Mouse (Mus musculus): ENCODE data around the gene Zbed4.
"Not testable (repeated sequence)": the region's sequence is repeated elsewhere in the genome, so short reads cannot be mapped to it uniquely, and the experiment has no call there.

Zbed4 gene

GRCm38 (mm10) chr15:88736166-88736565 is 15.3 kb upstream of the Zbed4 start:
- DNase-seq (ENCODE audit: low read depth, low spot score) = no peak

- no peak for DNase-seq (ENCODE audit: low read depth, low spot score)
Measured at GRCm38 (mm10) chr15:88738466-88738865, 13.0 kb upstream of the Zbed4 start.

DNA sequence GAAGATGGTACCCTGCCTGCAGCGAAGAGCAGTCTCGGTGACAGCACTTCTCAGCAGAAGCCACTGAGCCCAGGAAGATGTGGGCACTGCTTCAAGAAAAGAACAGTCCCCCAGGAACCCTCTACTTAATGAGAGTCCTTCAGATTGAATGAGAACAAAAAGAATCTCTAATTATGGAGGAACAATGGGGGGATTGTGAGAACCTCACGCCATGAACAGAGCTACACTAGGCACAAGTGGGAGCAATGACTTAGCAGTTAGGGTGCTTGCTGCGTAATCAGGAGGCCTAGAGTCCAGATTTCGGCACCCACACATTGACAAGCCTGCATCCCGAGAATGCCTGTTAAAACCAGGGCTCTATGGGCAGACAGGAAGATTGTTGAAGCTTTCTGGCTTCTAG is 10.1 kb upstream of the Zbed4 start:
- no peak for DNase-seq (ENCODE audit: low read depth, low spot score)

DNA sequence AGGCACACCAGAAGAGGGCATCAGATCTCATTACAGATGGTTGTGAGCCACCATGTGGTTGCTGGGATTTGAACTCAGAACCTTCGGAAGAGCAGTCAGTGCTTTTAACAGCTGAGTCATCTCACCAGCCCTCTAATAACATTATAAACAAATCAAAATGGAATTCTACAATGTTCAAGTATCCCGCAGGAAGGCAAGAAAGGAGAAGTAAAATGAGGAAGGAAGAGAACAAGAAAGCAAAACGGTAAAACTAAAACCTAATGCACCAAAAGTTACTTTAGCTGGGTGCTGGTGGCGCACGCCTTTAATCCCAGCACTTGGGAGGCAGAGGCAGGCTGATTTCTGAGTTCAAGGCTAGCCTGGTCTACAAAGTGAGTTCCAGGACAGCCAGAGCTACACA is 8.1 kb upstream of the Zbed4 start:
- DNase-seq (ENCODE audit: low read depth, low spot score) = not testable (repeated sequence)

GRCm38 (mm10) chr15:88745347-88745746 is 6.1 kb upstream of the Zbed4 start:
- DNase-seq (ENCODE audit: low read depth, low spot score) = no peak

GRCm38 (mm10) chr15:88745926-88746325 is 5.5 kb upstream of the Zbed4 start:
- DNase-seq (ENCODE audit: low read depth, low spot score) = no peak

DNA sequence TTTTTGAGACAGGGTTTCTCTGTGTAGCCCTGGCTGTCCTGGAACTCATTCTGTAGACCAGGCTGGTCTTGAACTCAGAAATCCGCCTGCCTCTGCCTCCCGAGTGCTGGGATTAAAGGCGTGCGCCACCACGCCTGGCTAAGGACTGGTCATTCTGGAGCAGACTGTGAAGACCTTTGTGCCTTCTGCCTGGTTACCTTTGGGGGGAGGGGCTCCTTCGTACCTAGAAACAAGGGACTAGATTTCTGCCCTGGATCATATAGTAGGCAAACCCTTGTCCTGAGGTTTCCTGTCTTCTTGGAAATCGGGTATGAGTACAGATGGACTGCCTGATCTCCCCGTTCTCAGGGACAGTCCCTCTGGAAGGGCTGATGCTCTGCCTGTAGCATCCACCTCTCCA is 1.8 kb upstream of the Zbed4 start:
- DNase-seq (ENCODE audit: low read depth, low spot score) = not testable (repeated sequence)

DNA sequence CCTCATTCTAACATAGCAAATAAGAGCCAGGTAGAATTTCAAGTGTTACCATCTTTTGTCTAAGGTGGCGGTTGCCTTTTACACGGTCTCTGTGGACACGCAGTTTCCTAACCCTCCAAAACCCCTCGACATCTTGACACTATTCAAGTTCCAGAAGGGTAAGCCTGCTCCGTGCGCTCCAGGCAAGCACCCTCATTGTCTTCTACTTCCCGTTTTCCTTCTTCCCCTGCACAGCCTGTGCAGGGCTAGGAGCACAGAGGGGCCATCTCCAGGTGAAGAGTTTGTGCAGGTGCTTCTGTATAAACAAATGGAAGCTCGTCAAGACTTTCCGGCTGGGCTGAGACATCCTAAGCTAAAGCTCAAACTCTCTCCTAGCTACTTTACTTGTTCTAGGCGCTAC is 1.4 kb upstream of the Zbed4 start:
- no peak for DNase-seq (ENCODE audit: low read depth, low spot score)

- peak; percentile 100 for DNase-seq (ENCODE audit: low read depth, low spot score)
Measured at GRCm38 (mm10) chr15:88750677-88751563, 540 bp upstream of the Zbed4 start.

DNA sequence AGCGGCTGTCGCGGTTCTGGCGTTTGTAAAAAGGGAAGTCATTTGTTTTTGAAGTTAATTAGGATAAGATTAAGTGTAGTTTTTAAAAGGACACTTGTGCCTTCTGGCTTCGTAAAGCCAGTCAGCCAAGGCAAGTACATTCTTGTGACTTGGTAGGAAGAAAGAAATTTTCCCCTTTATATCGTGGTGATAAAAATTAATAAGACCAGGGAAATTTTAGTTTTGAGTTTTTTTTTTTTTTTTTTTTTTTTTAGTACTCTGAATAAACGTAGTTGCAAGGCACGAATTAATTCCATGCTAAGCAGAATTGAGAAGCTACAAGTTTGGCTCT is 908 bp downstream of the Zbed4 start:
- DNase-seq (ENCODE audit: low read depth, low spot score) = no peak

DNA sequence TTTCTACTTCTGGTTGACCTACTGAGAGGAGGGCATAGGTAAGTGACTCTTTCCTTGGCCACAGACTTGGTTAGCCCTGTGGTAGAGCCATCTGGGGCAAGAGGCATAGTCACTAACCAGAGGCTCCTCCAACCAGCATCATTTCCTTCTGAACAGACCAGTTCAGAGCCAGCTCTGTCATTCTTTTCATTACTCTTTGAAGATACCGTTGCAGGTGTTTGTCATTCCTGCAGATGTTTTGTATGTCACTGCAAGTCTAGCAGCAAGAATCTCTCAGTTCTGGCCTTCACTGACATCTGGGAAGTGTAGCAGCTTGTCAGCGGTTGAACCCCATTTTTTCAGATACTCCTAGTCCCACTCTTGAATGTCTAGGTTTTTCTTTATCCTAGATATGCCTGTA is 3.4 kb downstream of the Zbed4 start:
- DNase-seq (ENCODE audit: low read depth, low spot score) = no peak

DNA sequence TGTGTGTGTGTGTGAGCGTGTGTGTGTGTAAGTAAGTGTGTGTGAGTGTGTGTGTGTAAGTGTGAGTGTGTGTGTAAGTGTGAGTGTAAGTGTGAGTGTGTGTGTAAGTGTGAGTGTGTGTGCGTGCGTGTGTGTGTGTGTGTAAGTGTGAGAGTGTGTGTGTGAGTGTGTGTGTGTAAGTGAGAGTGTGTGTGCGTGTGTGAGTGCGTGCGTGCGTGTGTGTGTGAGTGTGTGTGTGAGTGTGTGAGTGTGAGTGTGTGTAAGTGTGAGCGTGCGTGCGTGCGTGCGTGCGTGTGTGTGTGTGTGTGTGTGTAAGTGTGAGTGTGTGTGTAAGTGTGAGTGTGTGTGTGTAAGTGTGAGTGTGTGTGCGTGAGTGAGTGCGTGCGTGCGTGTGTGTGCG is 4.3 kb downstream of the Zbed4 start:
- DNase-seq (ENCODE audit: low read depth, low spot score) = no peak

DNA sequence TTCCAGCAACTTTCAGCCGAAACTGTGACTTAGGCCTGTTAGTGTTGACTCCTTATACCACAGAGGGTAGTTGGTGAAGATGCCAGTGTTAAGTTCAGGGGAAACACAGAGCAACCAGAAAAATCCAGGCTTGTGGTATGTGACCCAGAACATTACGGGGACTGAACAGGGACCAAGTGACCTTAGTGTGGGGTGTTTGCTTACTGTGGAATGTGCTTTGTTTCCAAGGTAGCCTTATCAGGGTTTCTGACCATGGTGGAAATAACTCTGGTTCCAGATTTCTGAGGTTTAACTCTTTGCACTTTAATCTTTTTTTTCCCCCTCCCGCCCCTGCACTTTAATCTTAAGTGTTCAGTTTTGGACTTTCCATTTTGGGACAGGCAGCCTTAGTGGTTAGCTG is 6.6 kb downstream of the Zbed4 start:
- no peak for DNase-seq (ENCODE audit: low read depth, low spot score)

- no peak for DNase-seq (ENCODE audit: low read depth, low spot score)
Measured at GRCm38 (mm10) chr15:88761551-88761950, 10.1 kb downstream of the Zbed4 start.

DNA sequence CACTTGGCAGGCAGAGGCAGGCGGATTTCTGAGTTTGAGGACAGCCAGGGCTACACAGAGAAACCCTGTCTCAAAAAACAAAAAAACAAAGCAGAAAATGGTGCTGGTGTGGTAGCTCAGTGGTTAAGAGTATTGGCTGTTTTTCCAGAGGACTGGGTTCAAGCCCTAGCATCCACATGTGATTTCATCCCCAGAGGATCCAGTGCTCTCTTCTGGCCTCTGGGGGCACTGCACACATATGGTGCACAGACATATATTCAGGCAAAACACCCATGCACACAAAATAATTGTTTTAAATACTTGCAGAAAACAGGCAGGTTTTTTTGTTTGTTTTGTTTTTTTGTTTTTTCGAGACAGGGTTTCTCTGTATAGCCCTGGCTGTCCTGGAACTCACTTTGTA is 14.7 kb downstream of the Zbed4 start:
- not testable (repeated sequence) for DNase-seq (ENCODE audit: low read depth, low spot score)

DNA sequence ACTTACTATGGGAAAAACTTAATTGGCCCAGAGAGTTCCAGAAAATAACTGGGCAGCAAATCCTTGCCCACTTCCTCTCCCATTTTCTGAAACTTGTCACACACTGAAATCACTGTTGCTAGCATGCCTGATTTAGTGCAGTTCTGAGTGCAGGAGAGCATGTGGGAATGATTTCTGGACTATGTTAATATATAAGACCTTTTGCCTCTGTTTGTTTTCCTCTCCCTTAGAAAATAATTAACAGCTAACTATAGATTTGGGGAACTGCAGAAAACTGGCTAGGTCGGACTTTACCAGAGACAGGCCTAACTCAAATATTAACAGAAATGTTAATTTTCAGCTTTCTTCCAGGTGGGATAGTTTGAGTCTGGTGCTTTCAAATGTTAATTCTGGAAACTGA is 17.1 kb downstream of the Zbed4 start:
- DNase-seq (ENCODE audit: low read depth, low spot score) = no peak

DNA sequence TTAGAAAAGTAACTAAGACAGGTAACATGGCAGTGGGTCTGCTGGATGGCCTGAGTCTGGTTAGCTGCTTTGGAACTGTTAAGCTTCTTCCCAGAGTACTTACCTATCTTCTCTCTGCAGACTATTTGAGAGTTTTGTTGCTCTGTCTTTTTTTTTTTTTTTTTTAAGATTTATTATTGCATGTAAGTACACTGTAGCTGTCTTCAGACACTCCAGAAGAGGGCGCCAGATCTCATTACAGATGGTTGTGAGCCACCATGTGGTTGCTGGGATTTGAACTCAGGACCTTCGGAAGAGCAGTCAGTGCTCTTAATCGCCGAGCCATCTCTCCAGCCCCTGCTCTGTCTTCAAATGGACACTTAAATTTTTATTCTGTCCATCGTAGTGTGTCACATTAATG is 23.2 kb downstream of the Zbed4 start:
- not testable (repeated sequence) for DNase-seq (ENCODE audit: low read depth, low spot score)

DNA sequence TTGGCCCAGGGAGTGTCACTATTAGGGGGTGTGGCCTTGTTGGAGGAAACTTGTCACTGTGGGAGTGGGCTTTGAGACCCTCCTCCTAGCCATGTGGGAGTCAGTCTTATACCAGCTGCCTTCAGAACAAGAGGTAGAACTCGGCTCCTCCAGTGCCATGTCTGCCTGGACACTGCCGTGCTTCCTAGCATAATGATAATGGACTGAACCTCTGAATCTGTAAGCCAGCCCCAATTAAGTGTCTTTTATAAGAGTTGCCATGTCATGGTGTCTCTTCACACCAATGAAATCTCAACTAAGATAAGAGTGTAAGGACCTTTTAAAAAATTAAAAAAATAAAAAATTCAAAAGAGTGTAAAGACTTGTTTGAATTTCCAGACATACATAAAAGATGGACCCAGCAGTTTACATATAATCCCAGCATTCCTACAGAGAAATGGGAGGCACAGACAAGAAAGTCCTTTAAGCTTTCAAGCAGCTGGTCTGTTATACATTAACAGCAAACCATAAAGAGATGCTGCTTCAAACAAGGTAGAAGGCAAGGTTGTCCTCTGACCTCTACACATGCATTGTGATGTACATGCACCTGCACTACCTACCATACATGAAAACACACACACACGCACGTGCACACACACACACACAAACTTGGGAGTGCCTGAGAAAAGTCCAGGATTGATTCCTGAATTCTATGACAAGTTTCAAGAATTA is 40.8 kb downstream of the Zbed4 start:
- no peak for DNase-seq (ENCODE audit: low read depth, low spot score)

DNA sequence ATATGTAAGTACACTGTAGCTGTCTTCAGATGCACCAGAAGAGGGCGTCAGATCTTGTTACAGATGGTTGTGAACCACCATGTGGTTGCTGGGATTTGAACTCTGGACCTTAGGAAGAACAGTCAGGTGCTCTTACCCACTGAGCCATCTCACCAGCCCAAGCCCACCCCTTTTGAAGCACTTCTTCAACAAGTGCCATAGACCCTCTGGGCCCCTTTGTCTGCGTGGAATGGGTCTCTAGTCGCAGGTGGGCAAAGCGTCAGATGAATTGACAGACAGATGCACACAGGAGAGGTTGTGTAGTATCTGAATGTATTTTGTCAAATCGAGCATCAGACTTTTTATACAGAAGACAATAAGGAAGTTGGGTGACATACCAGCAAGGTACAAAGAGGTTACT is 43.3 kb downstream of the Zbed4 start:
- not testable (repeated sequence) for DNase-seq (ENCODE audit: low read depth, low spot score)

GRCm38 (mm10) chr15:88799950-88800371 is 48.5 kb downstream of the Zbed4 start:
- DNase-seq (ENCODE audit: low read depth, low spot score) = no peak

DNA sequence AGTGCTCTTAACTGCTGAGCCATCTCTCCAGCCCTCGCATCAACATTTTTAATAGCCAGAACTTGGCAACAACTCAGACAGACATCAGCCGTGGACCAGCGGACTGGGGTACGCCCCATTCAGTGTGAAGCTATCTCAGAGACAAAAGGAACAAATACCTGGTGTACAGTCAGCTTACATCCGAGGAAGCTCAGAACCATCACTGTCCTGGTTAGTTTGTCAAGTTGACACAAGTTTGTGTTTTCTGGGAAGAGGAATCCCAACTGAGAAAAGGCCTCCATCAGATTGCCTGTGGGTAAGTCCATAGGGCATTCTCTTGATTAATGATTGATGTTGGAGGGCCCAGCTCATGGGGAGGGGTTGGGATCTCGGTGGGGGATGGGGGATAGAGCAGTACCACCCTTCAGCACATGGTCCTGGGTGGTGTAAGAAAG is 49.5 kb downstream of the Zbed4 start:
- DNase-seq (ENCODE audit: low read depth, low spot score) = no peak

DNA sequence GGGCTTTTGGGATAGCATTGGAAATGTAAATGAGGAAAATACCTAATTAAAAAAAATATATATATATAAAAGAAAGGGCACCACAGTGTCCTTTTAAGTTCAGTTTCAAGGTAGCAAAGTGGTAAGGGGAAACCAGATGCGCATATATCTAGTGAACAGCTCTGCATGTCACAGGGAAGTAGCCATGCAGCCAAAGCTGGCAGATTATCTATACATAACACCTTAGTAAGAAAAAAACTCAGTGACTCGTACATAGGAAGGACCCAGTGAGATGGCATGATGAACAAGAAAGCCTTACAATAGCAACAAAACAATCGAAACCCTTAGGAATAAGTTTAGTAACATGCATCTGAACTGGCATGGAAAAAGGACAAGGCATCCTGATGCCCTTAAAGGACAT is 50.4 kb downstream of the Zbed4 start:
- DNase-seq (ENCODE audit: low read depth, low spot score) = no peak

DNA sequence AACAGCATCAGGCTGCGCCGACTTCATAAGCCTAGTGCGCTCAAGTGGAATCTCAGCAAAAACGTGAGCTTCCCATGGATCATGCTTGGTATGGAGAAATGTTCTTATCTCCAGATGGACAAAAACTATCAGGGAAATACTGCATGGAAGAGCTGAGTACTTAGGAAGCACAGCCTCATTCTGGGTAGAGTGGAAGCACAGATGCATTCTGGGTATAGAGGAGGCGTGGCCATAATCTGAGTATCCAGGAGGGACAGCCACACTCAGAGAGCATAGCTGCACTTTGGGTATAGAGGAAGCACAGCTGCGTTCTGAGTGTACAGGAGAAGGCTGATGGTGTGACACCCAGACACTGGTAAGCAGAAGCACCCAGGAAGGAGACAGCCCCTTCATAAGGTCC is 50.9 kb downstream of the Zbed4 start:
- DNase-seq (ENCODE audit: low read depth, low spot score) = no peak

Measured in forelimb bud, embryonic 11.5 days (tissue).